Mouse (Mus musculus): ENCODE measurements around the gene Izumo1. TPM values are rescaled to one million over a fixed set of nuclear protein-coding genes. Genes with fewer than 3 reads are reported as not detected.
"Not testable (repeated sequence)": the region's sequence is repeated elsewhere in the genome, so short reads cannot be mapped to it uniquely, and the experiment has no call there.

Gene Izumo1
- total and polyA plus RNA-seq, 2 experiments = 0.09 to 0.13 TPM

DNA sequence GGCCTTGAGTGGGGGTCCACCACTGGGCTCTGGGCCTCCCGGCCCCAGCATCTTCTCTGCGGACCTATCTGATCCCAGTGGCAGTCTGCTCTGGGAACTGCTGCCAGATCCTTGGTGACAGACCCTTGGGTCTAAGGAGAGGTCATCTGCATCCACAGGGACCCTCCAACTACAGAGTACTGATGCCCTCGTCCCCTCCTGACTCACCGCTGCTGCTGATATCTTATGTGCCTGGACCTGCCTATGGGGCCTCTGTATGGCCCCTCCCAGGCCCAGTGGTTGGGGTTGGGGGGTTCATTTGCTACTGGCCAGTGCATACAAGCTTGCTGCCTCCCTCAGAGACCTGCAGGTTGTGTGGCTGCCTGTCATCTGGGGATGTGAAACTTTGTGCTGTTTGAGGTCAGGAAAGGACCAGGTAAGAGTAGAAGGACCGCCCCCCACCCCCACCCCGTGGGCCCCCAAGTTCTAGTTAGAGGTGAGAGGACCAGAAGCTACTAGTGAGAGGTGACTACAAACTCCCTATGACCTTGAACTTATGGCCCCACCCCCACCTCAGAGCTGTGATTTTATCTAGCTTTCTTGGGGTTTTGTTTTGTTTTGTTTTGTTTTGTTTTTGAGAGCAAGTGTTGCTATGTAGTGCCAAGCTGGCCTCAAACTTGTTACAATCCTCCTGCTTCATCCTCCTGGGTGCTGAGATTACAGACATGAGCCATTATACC lies 23.4 kb downstream of the Izumo1 start:
- Histone ChIP-seq H3K4me1 (ENCODE audit: control insufficient read depth, insufficient read depth, low read length) (no peaks in the 10 kb centered on the region), H3K4me3 (ENCODE audit: insufficient read depth, low read depth, low read length) (no peak overlapping the region), H3K27ac (replicated peaks; ENCODE audit: insufficient read depth, low read depth, low read length) (no peak overlapping the region), H3K36me3 (ENCODE audit: control insufficient read depth, insufficient read depth, low read length) (no peaks in the 10 kb centered on the region), H3K79me2 (ENCODE audit: control insufficient read depth, insufficient read depth, low read length) (no peaks in the 10 kb centered on the region), H3K27me3 (ENCODE audit: control insufficient read depth, insufficient read depth, low read length) (peaks cover 3% of the 10 kb centered on the region; the same call in 1 of the 2 replicates), H3K9ac (ENCODE audit: low read depth, low read length) (no peak overlapping the region)
- no peak for DNase-seq (ENCODE audit: extremely low read depth, low read depth, low spot score)
- TF ChIP-seq POLR2A (IDR thresholded peaks at IDR 0.05; ENCODE audit: extremely low read depth, insufficient read depth, low read length) (no peak), CTCF (IDR thresholded peaks at IDR 0.05; ENCODE audit: low read depth, low read length) (no peak)
- 81% methylated on average over 6 of the region's 6 CpGs for WGBS

DNA sequence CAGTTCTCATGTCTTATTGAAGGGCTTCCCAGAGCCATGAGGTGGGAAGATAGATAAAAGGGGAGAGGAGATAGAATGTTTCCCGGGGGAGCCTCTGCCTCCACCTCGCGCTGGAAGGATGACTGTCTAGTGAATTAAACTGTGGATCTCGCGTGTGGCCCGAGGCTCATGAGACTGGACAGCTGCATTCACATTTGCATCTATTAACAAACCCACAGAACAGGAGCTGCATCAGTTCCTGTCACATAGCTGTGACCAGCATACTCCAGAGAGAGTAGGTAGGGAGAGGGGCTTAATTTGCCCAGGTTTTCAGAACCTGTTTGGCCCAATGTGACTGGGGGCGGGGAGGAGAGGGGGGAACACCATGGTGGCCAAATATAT lies 24.0 kb downstream of the Izumo1 start:
- DNase-seq (ENCODE audit: extremely low read depth, low read depth, low spot score) = no peak
- H3K4me3 ChIP-seq (ENCODE audit: insufficient read depth, low read depth, low read length) = no peak overlapping the region
- H3K27ac ChIP-seq (replicated peaks; ENCODE audit: insufficient read depth, low read depth, low read length) = no peak overlapping the region
- H3K79me2 ChIP-seq (ENCODE audit: control insufficient read depth, insufficient read depth, low read length) = no peaks in the 10 kb centered on the region
- WGBS = 90% methylated on average over 7 of the region's 7 CpGs
- H3K36me3 ChIP-seq (ENCODE audit: control insufficient read depth, insufficient read depth, low read length) = no peaks in the 10 kb centered on the region
- no peak for TF ChIP-seq POLR2A (IDR thresholded peaks at IDR 0.05; ENCODE audit: extremely low read depth, insufficient read depth, low read length)
- TF ChIP-seq CTCF (IDR thresholded peaks at IDR 0.05; ENCODE audit: low read depth, low read length) = no peak
- no peak overlapping the region for H3K9ac ChIP-seq (ENCODE audit: low read depth, low read length)
- peaks cover 3% of the 10 kb centered on the region; the same call in 1 of the 2 replicates for H3K27me3 ChIP-seq (ENCODE audit: control insufficient read depth, insufficient read depth, low read length)
- no peaks in the 10 kb centered on the region for H3K4me1 ChIP-seq (ENCODE audit: control insufficient read depth, insufficient read depth, low read length)

DNA sequence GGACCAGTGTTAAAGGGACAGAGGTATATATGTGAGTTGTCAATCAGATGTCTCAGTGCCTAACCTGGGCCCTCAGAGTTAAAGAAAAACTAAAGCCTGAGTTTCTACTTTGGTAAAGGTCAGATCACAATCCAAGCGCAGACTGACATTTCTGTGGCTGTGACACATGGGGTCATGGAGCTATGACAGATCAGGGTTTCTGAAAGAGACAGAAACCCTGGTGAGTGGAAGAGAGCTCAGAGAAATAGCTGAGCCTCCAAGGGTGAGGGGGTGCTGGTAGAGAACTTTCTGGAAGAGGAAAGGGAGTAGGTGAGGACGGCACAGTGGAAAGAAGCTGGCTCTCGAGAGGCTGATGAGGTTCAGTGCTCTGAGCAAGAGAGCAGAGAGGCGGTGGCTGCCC lies 25.1 kb downstream of the Izumo1 start:
- 93% methylated on average over 4 of the region's 4 CpGs for WGBS
- TF ChIP-seq POLR2A (IDR thresholded peaks at IDR 0.05; ENCODE audit: extremely low read depth, insufficient read depth, low read length) = no peak
- no peak for TF ChIP-seq CTCF (IDR thresholded peaks at IDR 0.05; ENCODE audit: low read depth, low read length)

DNA sequence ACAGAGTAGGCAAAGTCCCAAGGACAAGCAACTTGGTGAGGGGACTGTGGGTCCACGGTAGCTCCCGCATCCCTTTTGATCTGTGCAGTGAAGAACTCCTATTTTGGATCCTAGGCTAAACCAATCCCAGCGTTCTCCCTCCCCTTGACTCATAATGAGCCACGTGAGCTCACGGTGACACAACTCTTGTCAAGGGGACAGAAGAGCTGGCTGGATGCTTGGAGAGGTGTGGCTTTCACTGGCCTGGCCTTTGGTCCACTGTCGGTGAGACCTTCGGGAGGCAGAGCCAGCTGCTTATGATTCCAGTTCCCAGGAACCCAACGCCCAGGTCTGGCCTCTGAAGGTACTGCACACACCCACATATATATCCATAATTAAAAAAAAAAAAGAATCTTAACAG lies 27.7 kb downstream of the Izumo1 start:
- Histone ChIP-seq H3K27ac (replicated peaks; ENCODE audit: insufficient read depth, low read depth, low read length) (no peak overlapping the region), H3K36me3 (ENCODE audit: control insufficient read depth, insufficient read depth, low read length) (no peaks in the 10 kb centered on the region), H3K4me1 (ENCODE audit: control insufficient read depth, insufficient read depth, low read length) (peaks cover 1% of the 10 kb centered on the region), H3K4me3 (ENCODE audit: insufficient read depth, low read depth, low read length) (no peak overlapping the region), H3K9ac (ENCODE audit: low read depth, low read length) (no peak overlapping the region), H3K27me3 (ENCODE audit: control insufficient read depth, insufficient read depth, low read length) (no peaks in the 10 kb centered on the region), H3K79me2 (ENCODE audit: control insufficient read depth, insufficient read depth, low read length) (no peaks in the 10 kb centered on the region)
- TF ChIP-seq POLR2A (IDR thresholded peaks at IDR 0.05; ENCODE audit: extremely low read depth, insufficient read depth, low read length) = no peak
- TF ChIP-seq CTCF (IDR thresholded peaks at IDR 0.05; ENCODE audit: low read depth, low read length) = no peak
- no peak for DNase-seq (ENCODE audit: extremely low read depth, low read depth, low spot score)
- WGBS = 67% methylated on average over 8 of the region's 8 CpGs

More for the DNA sequence above, 25.1 kb downstream of the Izumo1 start:
- Histone ChIP-seq H3K27ac (replicated peaks; ENCODE audit: insufficient read depth, low read depth, low read length) (no peak overlapping the region), H3K9ac (ENCODE audit: low read depth, low read length) (no peak overlapping the region), H3K4me1 (ENCODE audit: control insufficient read depth, insufficient read depth, low read length) (no peaks in the 10 kb centered on the region), H3K36me3 (ENCODE audit: control insufficient read depth, insufficient read depth, low read length) (no peaks in the 10 kb centered on the region), H3K27me3 (ENCODE audit: control insufficient read depth, insufficient read depth, low read length) (peaks cover 3% of the 10 kb centered on the region; the same call in 1 of the 2 replicates), H3K4me3 (ENCODE audit: insufficient read depth, low read depth, low read length) (no peak overlapping the region), H3K79me2 (ENCODE audit: control insufficient read depth, insufficient read depth, low read length) (no peaks in the 10 kb centered on the region)
- no peak for DNase-seq (ENCODE audit: extremely low read depth, low read depth, low spot score)

DNA sequence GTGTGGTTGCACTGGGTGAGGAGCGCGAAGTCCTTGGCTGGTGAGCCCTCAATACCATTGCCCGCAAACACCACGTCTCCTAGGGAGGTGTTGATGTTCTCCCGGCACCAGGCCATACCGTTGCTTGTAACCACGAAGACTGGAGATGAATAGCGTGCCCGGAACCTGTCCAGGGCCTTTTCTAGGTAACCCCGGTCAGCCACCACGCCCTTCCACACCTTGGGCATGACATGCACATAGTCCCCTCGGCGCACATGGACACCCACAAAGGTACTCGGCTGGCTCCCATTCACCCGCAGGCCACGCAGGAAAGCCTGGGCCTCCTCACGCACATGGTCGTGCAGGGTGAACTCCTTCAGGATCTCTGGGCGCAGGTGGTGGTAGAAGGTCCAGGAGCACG lies 28.9 kb downstream of the Izumo1 start:
- not testable (repeated sequence) for DNase-seq (ENCODE audit: extremely low read depth, low read depth, low spot score); H3K4me3 ChIP-seq (ENCODE audit: insufficient read depth, low read depth, low read length); H3K36me3 ChIP-seq (ENCODE audit: control insufficient read depth, insufficient read depth, low read length); H3K9ac ChIP-seq (ENCODE audit: low read depth, low read length); H3K27me3 ChIP-seq (ENCODE audit: control insufficient read depth, insufficient read depth, low read length); H3K27ac ChIP-seq (replicated peaks; ENCODE audit: insufficient read depth, low read depth, low read length); H3K4me1 ChIP-seq (ENCODE audit: control insufficient read depth, insufficient read depth, low read length); H3K79me2 ChIP-seq (ENCODE audit: control insufficient read depth, insufficient read depth, low read length)
- 94% methylated on average over 20 of the region's 20 CpGs for WGBS

DNA sequence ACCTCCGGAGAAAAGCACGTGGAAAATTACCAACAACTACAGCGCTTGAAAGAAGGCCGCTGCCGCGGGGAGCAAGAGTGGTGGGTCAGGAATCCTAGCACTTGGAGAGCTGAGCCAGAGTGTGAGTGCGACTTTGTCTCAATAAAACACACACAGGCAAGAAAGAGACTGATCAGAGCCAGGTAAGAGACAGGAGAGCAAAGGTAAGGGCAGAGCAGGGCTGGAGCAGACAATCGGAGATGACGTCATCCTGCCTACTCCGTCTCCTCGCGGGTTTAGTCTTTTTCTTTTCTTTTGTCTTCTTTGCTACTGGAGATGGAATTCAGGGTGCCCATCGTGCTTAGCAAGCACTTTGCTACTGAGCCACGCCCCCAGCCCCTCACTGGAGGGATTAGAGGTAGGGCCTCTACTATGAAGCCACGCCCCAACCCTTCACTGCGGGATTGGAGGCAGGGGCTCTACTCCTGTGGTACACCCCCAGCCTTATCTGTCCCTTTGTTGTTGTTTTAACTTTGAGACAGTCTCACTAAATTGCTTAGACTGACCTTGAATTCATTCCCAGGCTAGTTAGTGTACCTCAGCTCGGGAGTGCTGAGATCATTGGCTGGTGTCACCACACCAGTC lies 32.9 kb downstream of the Izumo1 start:
- Histone ChIP-seq H3K79me2 (ENCODE audit: control insufficient read depth, insufficient read depth, low read length) (no peaks in the 10 kb centered on the region), H3K4me1 (ENCODE audit: control insufficient read depth, insufficient read depth, low read length) (peaks cover 5% of the 10 kb centered on the region), H3K27me3 (ENCODE audit: control insufficient read depth, insufficient read depth, low read length) (no peaks in the 10 kb centered on the region), H3K36me3 (ENCODE audit: control insufficient read depth, insufficient read depth, low read length) (no peaks in the 10 kb centered on the region), H3K27ac (replicated peaks; ENCODE audit: insufficient read depth, low read depth, low read length) (no peak overlapping the region), H3K9ac (ENCODE audit: low read depth, low read length) (no peak overlapping the region), H3K4me3 (ENCODE audit: insufficient read depth, low read depth, low read length) (no peak overlapping the region)
- DNase-seq (ENCODE audit: extremely low read depth, low read depth, low spot score) = no peak
- TF ChIP-seq CTCF (IDR thresholded peaks at IDR 0.05; ENCODE audit: low read depth, low read length) (no peak), POLR2A (IDR thresholded peaks at IDR 0.05; ENCODE audit: extremely low read depth, insufficient read depth, low read length) (no peak)
- WGBS = 38% methylated on average over 17 of the region's 17 CpGs
